Mouse (Mus musculus) MEL (cell line): ENCODE data around the gene Rab11a. TPM values are rescaled to one million over a fixed set of nuclear protein-coding genes. Genes with fewer than 3 reads are reported as not detected.

Source experiments
- DNase-seq: peaks from one replicate; pipeline ENCODE4 v3.0.0; 2011; ENCODE audit warnings: low read depth, low spot score
- H3K27ac ChIP-seq: 2 replicates; pipeline ENCODE4 v1.5.1; 2012; ENCODE audit warnings: low read depth, mild to moderate bottlenecking, control low read depth, low read length, moderate library complexity; ENCODE audit not compliant: control insufficient read depth
- H3K27me3 ChIP-seq, 2 experiments: fragments of 150-350 bp in 1 of 2; sonication (generic) in 1 of 2; 2 replicates each; pipeline ENCODE4 v1.6.1; 2012; ENCODE audit warnings: low read length in 2 of 2, mild to moderate bottlenecking in 2 of 2, improper control_type of control experiment in 1 of 2, moderate library complexity in 1 of 2; ENCODE audit not compliant: insufficient read depth in 2 of 2, control insufficient read depth in 1 of 2
- H3K36me3 ChIP-seq, 2 experiments: 2 replicates each; pipeline ENCODE4 v1.6.1; 2012 to 2014; ENCODE audit warnings: low read length in 2 of 2, improper control_type of control experiment in 1 of 2, inconsistent platforms in 1 of 2, mild to moderate bottlenecking in 1 of 2; ENCODE audit not compliant: insufficient read depth in 2 of 2, control insufficient read depth in 1 of 2
- H3K4me1 ChIP-seq, 2 experiments: fragments of 150-350 bp in 1 of 2; sonication (generic) in 1 of 2; 2 replicates each; pipeline ENCODE4 v1.6.1; 2012; ENCODE audit warnings: low read length in 2 of 2, improper control_type of control experiment in 1 of 2, mild to moderate bottlenecking in 1 of 2; ENCODE audit not compliant: insufficient read depth in 2 of 2, control insufficient read depth in 1 of 2
- H3K4me3 ChIP-seq, 2 experiments: fragments of 150-350 bp in 1 of 2; sonication (generic) in 1 of 2; 2 replicates each; pipeline ENCODE4 v1.5.1; 2012; ENCODE audit warnings: low read depth in 2 of 2, low read length in 2 of 2, mild to moderate bottlenecking in 2 of 2, moderate library complexity in 2 of 2, control low read depth in 1 of 2, improper control_type of control experiment in 1 of 2; ENCODE audit not compliant: control insufficient read depth in 1 of 2, insufficient read depth in 1 of 2
- H3K79me2 ChIP-seq: 2 replicates; pipeline ENCODE4 v1.6.1; 2012; ENCODE audit warnings: mild to moderate bottlenecking, low read length, moderate library complexity; ENCODE audit not compliant: control insufficient read depth, poor library complexity, insufficient read depth
- H3K9ac ChIP-seq: 2 replicates; pipeline ENCODE4 v1.6.1; 2012; ENCODE audit warnings: low read depth, mild to moderate bottlenecking, control low read depth, low read length, moderate library complexity; ENCODE audit not compliant: control insufficient read depth, poor library complexity, severe bottlenecking
- H3K9me3 ChIP-seq: fragments of 150-350 bp; sonication (generic); replicated peaks from 2 replicates; pipeline ENCODE4 v1.6.1; 2012; ENCODE audit warnings: mild to moderate bottlenecking, low read length, improper control_type of control experiment, moderate library complexity; ENCODE audit not compliant: insufficient read depth
- E2F4 ChIP-seq: IDR thresholded peaks from 2 replicates; pipeline ENCODE4 v1.6.1; 2011; ENCODE audit warnings: low read depth, low read length, improper control_type of control experiment, borderline replicate concordance
- JUND ChIP-seq: IDR thresholded peaks from 2 replicates; pipeline ENCODE4 v1.6.1; 2011; ENCODE audit warnings: low read depth, mild to moderate bottlenecking, improper control_type of control experiment, low read length
- MXI1 ChIP-seq: IDR thresholded peaks from 2 replicates; pipeline ENCODE4 v1.6.1; 2011; ENCODE audit warnings: mild to moderate bottlenecking, low read depth, low read length, improper control_type of control experiment
- SIN3A ChIP-seq: IDR thresholded peaks from 2 replicates; pipeline ENCODE4 v1.6.1; 2012; ENCODE audit warnings: low read length, improper control_type of control experiment, inconsistent platforms
- polyA plus RNA-seq, 2 experiments: library from polyadenylated mRNA; stranded (reverse) in 1 of 2; unstranded in 1 of 2; fragments of >175 nt in 1 of 2; fragments of >200 nt in 1 of 2; gene quantifications; 2 replicates each; pipeline versions ENCODE4 v1.2.1 to v1.2.4; 2012; ENCODE audit warnings: low replicate concordance in 2 of 2, low read depth in 1 of 2; ENCODE audit not compliant: insufficient read length in 2 of 2, insufficient read depth in 1 of 2, missing spikeins in 1 of 2
- total RNA-seq: library from RNA; depleted of rRNA; stranded (reverse); fragments of 300-350 nt; gene quantifications from 2 replicates; pipeline ENCODE4 v1.2.3, GENCODE M21; 2012; rRNA removed

Gene Rab11a
- total and polyA plus RNA-seq, 3 experiments = 93.7 to 212 TPM; not detected in 1

GRCm38 (mm10) chr9:64666549-64666948 is 71.0 kb downstream of the Rab11a start:
- Histone ChIP-seq H3K4me3 (no peak overlapping the region), H3K27me3 (peaks cover 4 to 7% of the 10 kb centered on the region in 2 experiments), H3K4me1 (peaks cover 2 to 4% of the 10 kb centered on the region in 2 experiments; a peak in 2 of 4 replicates), H3K9ac (no peak overlapping the region), H3K36me3 (no peaks in the 10 kb centered on the region), H3K9me3 (no peaks in the 10 kb centered on the region), H3K79me2 (no peaks in the 10 kb centered on the region), H3K27ac (no peak overlapping the region)
- DNase-seq = peak; percentile 73
- TF ChIP-seq E2F4 = no peak
- no peak for TF ChIP-seq JUND
- peak; percentile 57; the same call in 1 of the 2 replicates for TF ChIP-seq MXI1
- TF ChIP-seq SIN3A = peak; percentile 88

Other genes with a start within 250 kb of the Rab11a start
- 7.7 and 12.1 TPM in 2 replicates for gene Dennd4a, start 73.6 kb upstream of the Rab11a start, total RNA-seq
- gene Dennd4a, start 73.6 kb upstream of the Rab11a start, polyA plus RNA-seq = 10 to 100 TPM; 24.9 to 74.8 TPM
- not detected in 2 replicates for gene Slc24a1, start 213.8 kb upstream of the Rab11a start, total RNA-seq
- under 1 TPM in 1 of 2 experiments, not detected in 1; 0.07 TPM for gene Slc24a1, start 213.8 kb upstream of the Rab11a start, polyA plus RNA-seq
- gene Ints14, start 223.1 kb upstream of the Rab11a start, total RNA-seq = 35.9 and 37.9 TPM in 2 replicates
- 10 to 100 TPM in 1 of 2 experiments, not detected in 1; 54.1 TPM for gene Ints14, start 223.1 kb upstream of the Rab11a start, polyA plus RNA-seq